In the genomic region with DNA sequence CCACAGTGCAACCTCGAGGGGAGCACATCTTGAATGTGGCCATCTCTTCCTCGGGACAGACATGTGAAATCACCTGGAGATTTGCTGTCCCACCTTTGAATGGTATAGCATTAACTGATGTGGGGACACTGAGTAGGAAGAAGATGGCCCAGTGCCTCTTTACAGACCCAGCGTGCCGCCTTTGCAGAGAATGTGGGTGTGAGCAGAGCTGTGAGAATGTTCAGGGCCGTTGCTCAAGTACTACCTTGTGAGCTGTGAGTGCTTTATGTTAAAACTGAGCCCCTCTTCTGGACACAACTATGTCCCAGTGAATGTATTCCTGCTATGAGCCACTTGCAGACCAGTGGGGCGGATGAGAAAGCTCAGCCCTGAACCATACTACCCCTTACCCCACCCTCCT, we compare ENCODE assay signal across 11 mouse cellular contexts. TPM values are rescaled to one million over a fixed set of nuclear protein-coding genes. Genes with fewer than 3 reads are reported as not detected.
DNase-seq lines count a peak whose midpoint lies in the region; ATAC-seq and TF ChIP-seq lines count a peak whose summit lies in the region.
"Had no signal": no experiment of that assay in that cellular context is flagged by ENCODE, and none has a peak within 500 bp of the region (broad histone marks: within the 10 kb centered on the region; RNA-seq: fewer than 3 reads in every experiment).

No protein-coding gene starts in this region.

- TF ChIP-seq POLR2A in limb, embryonic 14.5 days (IDR thresholded peaks at IDR 0.05; ENCODE audit: borderline replicate concordance, extremely low read depth, insufficient read depth, insufficient read length): no peak

- no peak overlapping the region for H3K4me2 ChIP-seq in kidney, embryonic 15.5 days
- no peak overlapping the region for H3K4me2 ChIP-seq in embryonic facial prominence, embryonic 13.5 days
- no peak overlapping the region; the same call in 1 of the 2 replicates for H3K4me2 ChIP-seq in limb, embryonic 14.5 days (replicated peaks; ENCODE audit: low read depth, low read length, severe bottlenecking)

- no peak overlapping the region; the same call in 1 of the 2 replicates for H3K9ac ChIP-seq in kidney, embryonic 15.5 days
- no peak overlapping the region for H3K9ac ChIP-seq in embryonic facial prominence, embryonic 13.5 days
- 0 out of 2 replicates have a peak overlapping the region, but pooled peaks have one; percentile 31 for H3K9ac ChIP-seq in limb, embryonic 14.5 days (ENCODE audit: low read depth, low read length, severe bottlenecking)

- 67% methylated on average over 6 of the region's 6 CpGs for WGBS in heart, embryonic 10.5 days
- 56% methylated on average over 6 of the region's 6 CpGs for WGBS in kidney, embryonic 15.5 days
- WGBS in embryonic facial prominence, embryonic 13.5 days: 70% methylated on average over 6 of the region's 6 CpGs
- WGBS in limb, embryonic 14.5 days: 48% methylated on average over 6 of the region's 6 CpGs

- peak overlapping the region; percentile 8; the same call in 1 of the 2 replicates for H3K4me3 ChIP-seq in heart, embryonic 10.5 days
- H3K4me3 ChIP-seq in kidney, embryonic 15.5 days (replicated peaks): no peak overlapping the region
- no peak overlapping the region for H3K4me3 ChIP-seq in embryonic facial prominence, embryonic 13.5 days
- H3K4me3 ChIP-seq in limb, embryonic 14.5 days (replicated peaks; ENCODE audit: low read length): no peak overlapping the region

- no peak for DNase-seq in heart, embryonic 10.5 days (ENCODE audit: low spot score)
- DNase-seq in heart, postnatal 36 days: no peak
- DNase-seq in kidney, adult 9 months: no peak
- no peak for DNase-seq in limb, embryonic 14.5 days (ENCODE audit: low spot score)
- DNase-seq in right cerebral cortex, adult 18-20 months: no peak
- no peak for DNase-seq in layer of hippocampus, postnatal 25 days (ENCODE audit: extremely low spot score in 1 of 2, low spot score in 1 of 2)
- DNase-seq: cerebellum, adult 11-12 months; embryo, embryonic 11 days had no signal

- peaks cover 62% of the 10 kb centered on the region for H3K4me1 ChIP-seq in heart, embryonic 10.5 days
- peaks cover 30% of the 10 kb centered on the region for H3K4me1 ChIP-seq in kidney, embryonic 15.5 days
- H3K4me1 ChIP-seq in embryonic facial prominence, embryonic 13.5 days: peaks cover 30% of the 10 kb centered on the region
- H3K4me1 ChIP-seq in limb, embryonic 14.5 days (ENCODE audit: control insufficient read depth, insufficient read depth, low read length): peaks cover 42% of the 10 kb centered on the region

- no peaks in the 10 kb centered on the region for H3K9me3 ChIP-seq in heart, embryonic 10.5 days
- no peaks in the 10 kb centered on the region for H3K9me3 ChIP-seq in kidney, embryonic 15.5 days (replicated peaks)
- H3K9me3 ChIP-seq in embryonic facial prominence, embryonic 13.5 days: no peaks in the 10 kb centered on the region
- no peaks in the 10 kb centered on the region for H3K9me3 ChIP-seq in limb, embryonic 14.5 days (ENCODE audit: control insufficient read depth, low read length)

- peaks cover 25% of the 10 kb centered on the region for H3K36me3 ChIP-seq in heart, embryonic 10.5 days
- peaks cover 24% of the 10 kb centered on the region for H3K36me3 ChIP-seq in kidney, embryonic 15.5 days
- peaks cover 45% of the 10 kb centered on the region for H3K36me3 ChIP-seq in embryonic facial prominence, embryonic 13.5 days
- peaks cover 24% of the 10 kb centered on the region; the same call in 1 of the 2 replicates for H3K36me3 ChIP-seq in limb, embryonic 14.5 days (ENCODE audit: control insufficient read depth, insufficient read depth, low read length)

- H3K27me3 ChIP-seq in heart, embryonic 10.5 days (ENCODE audit: insufficient read depth, poor library complexity, severe bottlenecking): no peaks in the 10 kb centered on the region
- H3K27me3 ChIP-seq in kidney, embryonic 15.5 days: no peaks in the 10 kb centered on the region
- no peaks in the 10 kb centered on the region for H3K27me3 ChIP-seq in embryonic facial prominence, embryonic 13.5 days
- H3K27me3 ChIP-seq in limb, embryonic 14.5 days (ENCODE audit: control insufficient read depth, insufficient read depth, low read length): no peaks in the 10 kb centered on the region

- H3K27ac ChIP-seq in heart, embryonic 10.5 days: peak overlapping the region; percentile 91
- H3K27ac ChIP-seq in kidney, embryonic 15.5 days: peak overlapping the region; percentile 76
- peak overlapping the region; percentile 85 for H3K27ac ChIP-seq in embryonic facial prominence, embryonic 13.5 days
- H3K27ac ChIP-seq in limb, embryonic 14.5 days (replicated peaks; ENCODE audit: low read depth, low read length): peak overlapping the region; percentile 85
- H3K27ac ChIP-seq: macrophage had no signal

- no peak for ATAC-seq in kidney, embryonic 15.5 days (replicated peaks; ENCODE audit: low FRiP score)
- no peak for ATAC-seq in embryonic facial prominence, embryonic 13.5 days (ENCODE audit: insufficient number of reproducible peaks, insufficient read depth, low FRiP score, low TSS enrichment, low read depth)
- ATAC-seq in limb, embryonic 14.5 days (ENCODE audit: low FRiP score, low read depth): peak; percentile 13; the same call in 1 of the 2 replicates

- intact Hi-C loops in heart, postnatal 36 days (cut with DNase I): no loop called here

RNA-seq across cellular contexts. Expression of a gene that starts 15.4 kb away (rescaled TPM):
- 112 and 182 TPM in 2 replicates for polyA plus RNA-seq in heart, embryonic 10.5 days (2016; fragmentation: Nextera tagmentation; extraction: Ambion mirVana)
- 100 to 1,000 TPM; 559 to 572 TPM for total RNA-seq in heart, postnatal 36 days (2021)
- 77.3 and 88.3 TPM in 2 replicates for polyA plus RNA-seq in kidney, embryonic 15.5 days (2015; fragmentation: Nextera tagmentation; extraction: Ambion mirVana)
- 89.4 and 100 TPM in 2 replicates for polyA plus RNA-seq in embryonic facial prominence, embryonic 13.5 days (2015; fragmentation: Nextera tagmentation; extraction: Ambion mirVana)
- polyA plus RNA-seq in limb, embryonic 14.5 days (2012; rRNA removed): 61.3 and 62.3 TPM in 2 replicates
- polyA plus RNA-seq in limb, embryonic 14.5 days (2014; fragmentation: Nextera tagmentation; extraction: Ambion mirVana): 65.2 and 78.5 TPM in 2 replicates
- 100 to 1,000 TPM; 172 to 203 TPM for total RNA-seq in layer of hippocampus, postnatal 25 days (2021)

RNA-seq across cellular contexts. Expression of a gene that starts 22.3 kb away (rescaled TPM):
- 28.9 and 29.5 TPM in 2 replicates for polyA plus RNA-seq in heart, embryonic 10.5 days (2016; fragmentation: Nextera tagmentation; extraction: Ambion mirVana)
- 10 to 100 TPM; 14.3 to 16.0 TPM for total RNA-seq in heart, postnatal 36 days (2021)
- 27.8 and 31.7 TPM in 2 replicates for polyA plus RNA-seq in kidney, embryonic 15.5 days (2015; fragmentation: Nextera tagmentation; extraction: Ambion mirVana)
- polyA plus RNA-seq in embryonic facial prominence, embryonic 13.5 days (2015; fragmentation: Nextera tagmentation; extraction: Ambion mirVana): 29.2 and 29.5 TPM in 2 replicates
- polyA plus RNA-seq in limb, embryonic 14.5 days (2012; rRNA removed): 31.3 and 34.1 TPM in 2 replicates
- 22.6 and 23.0 TPM in 2 replicates for polyA plus RNA-seq in limb, embryonic 14.5 days (2014; fragmentation: Nextera tagmentation; extraction: Ambion mirVana)
- 10 to 100 TPM; 65.9 to 70.6 TPM for total RNA-seq in layer of hippocampus, postnatal 25 days (2021)
